ENCODE assay signal across 16 mouse cellular contexts in the genomic region with DNA sequence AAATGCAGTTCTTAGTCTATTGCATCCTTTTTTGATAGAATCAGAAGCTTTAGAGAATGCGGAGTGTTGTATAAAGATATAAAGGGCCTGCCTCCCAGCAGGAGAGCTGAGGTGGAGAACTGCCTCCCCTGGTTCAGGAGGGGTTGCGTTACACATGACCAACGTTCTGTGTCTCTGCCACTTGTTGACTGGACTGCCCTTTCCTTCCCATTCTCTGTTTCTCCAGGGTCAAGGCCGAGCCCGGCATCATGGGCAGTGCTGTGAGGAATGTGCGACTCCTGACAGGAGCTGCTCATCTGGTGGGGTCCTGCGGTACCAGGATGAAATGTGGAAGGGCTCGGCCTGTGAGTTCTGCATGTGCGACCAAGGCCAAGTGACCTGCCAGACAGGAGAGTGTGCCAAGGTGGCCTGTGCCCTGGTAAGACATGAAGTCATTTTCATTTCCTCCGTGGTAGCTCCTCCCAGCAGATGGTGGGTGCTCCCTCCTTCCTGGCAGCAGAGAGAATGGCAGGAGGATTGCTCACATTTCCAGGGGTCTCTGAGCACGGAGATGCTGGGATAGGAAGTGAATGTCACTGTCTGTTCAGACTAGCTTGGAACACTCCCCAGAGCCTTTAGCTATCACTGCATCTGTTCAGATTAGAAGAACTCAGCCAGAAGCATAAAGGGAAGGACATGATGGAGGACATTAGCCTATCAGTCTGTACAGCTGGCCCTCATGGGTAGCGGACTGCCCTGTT.
DNase-seq lines count a peak whose midpoint lies in the region; ATAC-seq lines count a peak whose summit lies in the region.
"Had no signal": no experiment of that assay in that cellular context is flagged by ENCODE, and none has a peak within 500 bp of the region (broad histone marks: within the 10 kb centered on the region; RNA-seq: fewer than 3 reads in every experiment).

No protein-coding gene starts in this region.

- no peak overlapping the region for H3K9ac ChIP-seq in forebrain, embryonic 16.5 days (replicated peaks; ENCODE audit: low read depth, low read length)
- no peak overlapping the region for H3K9ac ChIP-seq in forebrain, embryonic 14.5 days (ENCODE audit: low read length)
- no peak overlapping the region for H3K9ac ChIP-seq in kidney, embryonic 15.5 days
- H3K9ac ChIP-seq: stomach, embryonic 15.5 days had no signal

- no peaks in the 10 kb centered on the region for H3K9me3 ChIP-seq in forebrain, embryonic 16.5 days (ENCODE audit: control insufficient read depth, low read length)
- H3K9me3 ChIP-seq in forebrain, embryonic 14.5 days (replicated peaks; ENCODE audit: control insufficient read depth, low read length): no peaks in the 10 kb centered on the region
- H3K9me3 ChIP-seq in megakaryocyte, embryonic 14.5 days: no peaks in the 10 kb centered on the region
- H3K9me3 ChIP-seq in kidney, embryonic 15.5 days (replicated peaks): no peaks in the 10 kb centered on the region
- H3K9me3 ChIP-seq: hindbrain, embryonic 10.5 days; midbrain, embryonic 10.5 days; stomach, embryonic 15.5 days had no signal

- H3K4me2 ChIP-seq in forebrain, embryonic 16.5 days (ENCODE audit: low read length): no peak overlapping the region
- H3K4me2 ChIP-seq in forebrain, embryonic 14.5 days (ENCODE audit: low read length): no peak overlapping the region
- H3K4me2 ChIP-seq in kidney, embryonic 15.5 days: no peak overlapping the region
- H3K4me2 ChIP-seq: liver, embryonic 11.5 days; stomach, embryonic 15.5 days had no signal

- 89% methylated on average over 12 of the region's 12 CpGs for WGBS in forebrain, embryonic 16.5 days
- 91% methylated on average over 12 of the region's 12 CpGs for WGBS in forebrain, embryonic 14.5 days
- 60% methylated on average over 12 of the region's 12 CpGs for WGBS in kidney, embryonic 15.5 days

- H3K36me3 ChIP-seq in forebrain, embryonic 16.5 days (ENCODE audit: control insufficient read depth, insufficient read depth): no peaks in the 10 kb centered on the region
- no peaks in the 10 kb centered on the region for H3K36me3 ChIP-seq in forebrain, embryonic 14.5 days (ENCODE audit: control insufficient read depth, insufficient read depth, low read length)
- no peaks in the 10 kb centered on the region for H3K36me3 ChIP-seq in megakaryocyte, embryonic 14.5 days (replicated peaks; ENCODE audit: low read length)
- H3K36me3 ChIP-seq in kidney, embryonic 15.5 days: peaks cover 29% of the 10 kb centered on the region
- H3K36me3 ChIP-seq: hindbrain, embryonic 10.5 days; midbrain, embryonic 10.5 days; stomach, embryonic 15.5 days had no signal

- no peak overlapping the region for H3K27ac ChIP-seq in forebrain, embryonic 16.5 days (ENCODE audit: low read length)
- H3K27ac ChIP-seq in forebrain, embryonic 14.5 days (ENCODE audit: low read depth, low read length): no peak overlapping the region
- no peak overlapping the region for H3K27ac ChIP-seq in kidney, embryonic 15.5 days
- H3K27ac ChIP-seq: hindbrain, embryonic 10.5 days; midbrain, embryonic 10.5 days; stomach, embryonic 15.5 days had no signal

- H3K27me3 ChIP-seq in forebrain, embryonic 16.5 days (replicated peaks; ENCODE audit: control insufficient read depth, insufficient read depth, low read length): no peaks in the 10 kb centered on the region
- no peaks in the 10 kb centered on the region for H3K27me3 ChIP-seq in forebrain, embryonic 14.5 days (replicated peaks; ENCODE audit: control insufficient read depth, insufficient read depth, low read length)
- no peaks in the 10 kb centered on the region for H3K27me3 ChIP-seq in megakaryocyte, embryonic 14.5 days (replicated peaks)
- no peaks in the 10 kb centered on the region for H3K27me3 ChIP-seq in kidney, embryonic 15.5 days
- H3K27me3 ChIP-seq: stomach, embryonic 15.5 days had no signal

- DNase-seq in forebrain, embryonic 14.5 days (ENCODE audit: low spot score): no peak
- DNase-seq in spleen, postnatal 4 days (ENCODE audit: low spot score in 2 of 2): no peak
- no peak for DNase-seq in ovary, postnatal 36 days (ENCODE audit: low spot score)
- DNase-seq: cerebellum, postnatal 25 days; gastrocnemius, postnatal 36 days; lung, adult 18-20 months; lung, postnatal 36 days; thymus, adult 2 months had no signal

- H3K4me3 ChIP-seq in forebrain, embryonic 16.5 days (replicated peaks; ENCODE audit: low read length): no peak overlapping the region
- H3K4me3 ChIP-seq in forebrain, embryonic 14.5 days (ENCODE audit: low read depth, low read length): no peak overlapping the region
- peak overlapping the region; percentile 1 for H3K4me3 ChIP-seq in megakaryocyte, embryonic 14.5 days (replicated peaks)
- no peak overlapping the region for H3K4me3 ChIP-seq in kidney, embryonic 15.5 days (replicated peaks)
- H3K4me3 ChIP-seq: hindbrain, embryonic 10.5 days; midbrain, embryonic 10.5 days; stomach, embryonic 15.5 days had no signal

- peaks cover 4% of the 10 kb centered on the region; the same call in 1 of the 2 replicates for H3K4me1 ChIP-seq in forebrain, embryonic 16.5 days (replicated peaks; ENCODE audit: control insufficient read depth, insufficient read depth, low read length)
- H3K4me1 ChIP-seq in forebrain, embryonic 14.5 days (ENCODE audit: control insufficient read depth, insufficient read depth, low read length): no peaks in the 10 kb centered on the region
- no peaks in the 10 kb centered on the region for H3K4me1 ChIP-seq in megakaryocyte, embryonic 14.5 days
- 0 out of 2 replicates have a peak, but pooled peaks cover under 1% of the 10 kb centered on the region for H3K4me1 ChIP-seq in kidney, embryonic 15.5 days
- H3K4me1 ChIP-seq: stomach, embryonic 15.5 days had no signal

- ATAC-seq in forebrain, embryonic 16.5 days: peak; percentile 23; the same call in 1 of the 2 replicates
- ATAC-seq in forebrain, embryonic 14.5 days: no peak
- no peak for ATAC-seq in megakaryocyte, adult 5-6 weeks (ENCODE audit: poor library complexity, severe bottlenecking)
- ATAC-seq in kidney, embryonic 15.5 days (replicated peaks; ENCODE audit: low FRiP score): peak; percentile 60

Comparison
In these comparisons a context has a peak if more than half of its experiments do, and no peak if none do; other contexts are left out.
1. ATAC-seq: peak in forebrain, embryonic 16.5 days (single experiment) and kidney, embryonic 15.5 days (single experiment); none in forebrain, embryonic 14.5 days (single experiment) and megakaryocyte, adult 5-6 weeks (single experiment).